Mouse (Mus musculus) cerebellum, adult 2 months (tissue): ENCODE results near the gene Olfr465-ps1. TPM values are rescaled to one million over a fixed set of nuclear protein-coding genes. Genes with fewer than 3 reads are reported as not detected.

Source experiments
- DNase-seq, 2 experiments: peaks; one replicate each; pipeline ENCODE4 v3.0.0; 2021
- H3K27ac ChIP-seq: fragments of 200-500 bp; 2 replicates; pipeline ENCODE4 v1.5.1; 2012; ENCODE audit warnings: low read length, control low read depth, inconsistent platforms; ENCODE audit not compliant: insufficient read depth
- H3K27me3 ChIP-seq: fragments of 200-500 bp; 2 replicates; pipeline ENCODE4 v1.6.1; 2012; ENCODE audit warnings: inconsistent platforms, mild to moderate bottlenecking, low read length, moderate library complexity; ENCODE audit not compliant: control insufficient read depth, insufficient read depth
- H3K4me1 ChIP-seq: fragments of 200-500 bp; 2 replicates; pipeline ENCODE4 v1.6.1; 2011; ENCODE audit warnings: low read length; ENCODE audit not compliant: control insufficient read depth, insufficient read depth
- H3K4me3 ChIP-seq: fragments of 200-500 bp; replicated peaks from 2 replicates; pipeline ENCODE3; 2011; ENCODE audit warnings: mild to moderate bottlenecking, low read depth, low read length, control low read depth; ENCODE audit not compliant: insufficient read depth
- CTCF ChIP-seq: fragments of 200-500 bp; IDR thresholded peaks from 2 replicates; pipeline ENCODE4 v1.5.1; 2011; ENCODE audit warnings: low read depth, mild to moderate bottlenecking, control low read depth, low read length, moderate library complexity, borderline replicate concordance; ENCODE audit not compliant: insufficient read depth
- POLR2A ChIP-seq: fragments of 200-500 bp; IDR thresholded peaks from 2 replicates; pipeline ENCODE4 v1.6.1; 2011; ENCODE audit warnings: low read length, control low read depth, borderline replicate concordance; ENCODE audit not compliant: insufficient read depth
- WGBS: fragments of 180-500 bp; shearing (Covaris S2); methylation state at CpG from one replicate; pipeline ENCODE4 v1.1.7; 2018; 5-methylcytosine and 5-hydroxymethylcytosine counted together
- polyA plus RNA-seq: library from polyadenylated mRNA; depleted of rRNA; stranded (reverse); fragments of >200 nt; gene quantifications from 2 replicates; pipeline ENCODE4 v1.2.3, GENCODE M21; 2012; rRNA removed

Olfr465-ps1 gene
- polyA plus RNA-seq, 1 experiment = not detected

DNA sequence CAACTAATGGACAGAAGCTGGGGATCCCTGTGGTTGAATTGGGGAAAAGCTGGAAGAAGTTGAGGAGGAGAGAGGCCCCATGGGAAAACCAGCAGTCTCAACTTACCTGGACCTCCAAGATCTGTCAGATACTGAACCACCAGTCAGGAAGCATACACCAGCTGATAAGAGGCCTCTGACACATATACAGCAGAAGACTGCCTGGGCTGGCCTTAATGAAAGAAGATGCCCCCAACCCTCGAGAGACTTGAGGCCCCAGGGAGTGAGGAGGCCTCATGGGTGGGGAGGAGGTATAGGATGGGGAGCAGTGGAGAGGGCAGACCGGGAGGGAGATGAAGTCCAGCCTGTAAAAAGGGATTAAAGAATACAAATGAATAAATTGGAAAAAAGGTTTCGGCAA, 16.9 kb upstream of the Olfr465-ps1 start:
- Histone ChIP-seq H3K27me3 (no peaks in the 10 kb centered on the region), H3K27ac (no peak overlapping the region), H3K4me1 (no peaks in the 10 kb centered on the region), H3K4me3 (no peak overlapping the region)
- TF ChIP-seq CTCF (no peak), POLR2A (no peak)
- no peak for DNase-seq
- 61% methylated on average over 3 of the region's 3 CpGs for WGBS

DNA sequence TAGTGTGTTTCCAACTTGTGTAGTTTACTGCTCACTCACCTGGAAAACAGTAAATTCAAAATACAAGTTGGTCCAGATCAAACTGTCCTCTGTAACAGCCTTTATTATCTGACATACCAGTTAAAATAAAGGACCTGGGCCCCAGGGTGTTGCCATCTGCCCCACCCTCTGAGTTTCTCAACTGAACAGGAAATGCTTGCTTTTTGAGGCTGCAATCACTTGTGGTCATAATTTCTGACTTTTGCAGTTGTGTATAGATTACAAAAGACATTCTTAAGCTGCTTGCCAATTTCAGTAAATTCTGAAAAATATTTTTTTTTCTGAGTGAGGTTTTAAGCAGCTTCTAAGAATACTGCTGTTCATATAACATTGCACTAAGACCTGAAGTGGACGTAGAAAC, 15.8 kb upstream of the Olfr465-ps1 start:
- H3K4me3 ChIP-seq = no peak overlapping the region
- H3K27me3 ChIP-seq = no peaks in the 10 kb centered on the region
- WGBS = 77% methylated on average over 1 of the region's 1 CpGs
- no peak overlapping the region for H3K27ac ChIP-seq
- no peaks in the 10 kb centered on the region for H3K4me1 ChIP-seq
- TF ChIP-seq CTCF (no peak), POLR2A (no peak)
- DNase-seq = no peak

DNA sequence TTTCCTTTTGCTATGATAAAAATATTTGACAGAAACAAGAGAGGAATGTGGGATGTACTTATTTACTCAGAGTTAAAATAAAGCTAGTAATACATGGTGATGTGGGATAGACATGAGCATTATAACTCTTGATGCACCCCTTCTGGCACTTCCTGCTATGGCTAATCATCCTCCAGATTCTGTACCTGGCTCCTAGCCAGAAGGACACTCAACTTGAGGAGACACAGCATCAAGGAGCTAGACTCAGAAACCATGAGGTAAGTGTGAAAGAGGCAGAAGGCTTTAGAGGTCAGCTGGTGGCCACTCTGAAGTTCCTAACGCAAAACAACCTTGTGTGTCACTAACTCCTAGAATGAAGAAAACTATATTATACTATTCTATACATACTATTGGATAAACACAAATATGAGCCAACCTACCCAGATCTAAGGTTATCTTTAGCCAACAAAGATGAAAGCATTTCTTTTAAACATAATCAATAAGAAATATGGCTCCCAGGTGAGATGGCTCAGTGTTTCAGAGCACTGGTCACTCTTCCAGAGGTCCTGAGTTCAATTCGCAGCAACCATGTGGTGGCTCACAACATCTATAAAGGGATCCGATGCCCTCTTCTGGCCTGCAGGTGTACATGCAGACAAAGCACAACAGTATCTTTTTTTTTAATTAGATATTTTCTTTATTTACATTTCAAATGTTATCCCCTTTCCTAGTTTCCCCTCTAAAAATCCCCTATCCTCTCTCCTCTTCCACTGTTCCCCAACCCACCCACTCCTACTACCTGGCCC, 10.6 kb upstream of the Olfr465-ps1 start:
- Histone ChIP-seq H3K27ac (no peak overlapping the region), H3K4me1 (no peaks in the 10 kb centered on the region), H3K4me3 (no peak overlapping the region), H3K27me3 (no peaks in the 10 kb centered on the region)
- no peak for DNase-seq
- WGBS = 63% methylated on average over 3 of the region's 3 CpGs
- TF ChIP-seq CTCF = no peak

DNA sequence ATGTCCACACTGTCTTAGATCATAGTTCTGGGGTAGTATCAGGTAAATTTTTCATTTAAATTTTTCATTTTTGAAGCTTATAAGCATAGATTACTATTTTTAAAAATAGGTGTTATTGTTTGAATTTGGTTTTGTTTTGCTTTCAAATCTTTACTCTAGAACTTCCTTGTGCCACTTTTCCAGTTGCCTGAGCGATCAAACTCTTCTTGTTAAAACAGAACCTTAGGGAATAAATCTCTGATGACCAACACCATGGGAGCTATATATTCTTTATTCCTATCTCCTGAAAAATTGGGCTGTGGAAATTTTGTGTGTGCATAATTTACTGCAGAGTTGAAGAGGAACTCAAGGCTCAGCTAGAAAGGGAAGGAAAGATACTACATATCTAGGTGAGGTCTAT, 12.1 kb downstream of the Olfr465-ps1 start, which contains the start of gene Olfr466:
TSS of gene Olfr466 (plus strand) at position 301 of the 400 bp plus-strand sequence.
- no peaks in the 10 kb centered on the region; the same call in 1 of the 2 replicates for H3K4me1 ChIP-seq
- no peak for DNase-seq
- no peak for TF ChIP-seq CTCF
- no peak for TF ChIP-seq POLR2A
- H3K27ac ChIP-seq = no peak within 1 kb of the TSS
- no peak within 1 kb of the TSS for H3K4me3 ChIP-seq
- WGBS = 71% methylated on average over 1 of the region's 1 CpGs
- H3K27me3 ChIP-seq = no peaks in the 10 kb centered on the region

DNA sequence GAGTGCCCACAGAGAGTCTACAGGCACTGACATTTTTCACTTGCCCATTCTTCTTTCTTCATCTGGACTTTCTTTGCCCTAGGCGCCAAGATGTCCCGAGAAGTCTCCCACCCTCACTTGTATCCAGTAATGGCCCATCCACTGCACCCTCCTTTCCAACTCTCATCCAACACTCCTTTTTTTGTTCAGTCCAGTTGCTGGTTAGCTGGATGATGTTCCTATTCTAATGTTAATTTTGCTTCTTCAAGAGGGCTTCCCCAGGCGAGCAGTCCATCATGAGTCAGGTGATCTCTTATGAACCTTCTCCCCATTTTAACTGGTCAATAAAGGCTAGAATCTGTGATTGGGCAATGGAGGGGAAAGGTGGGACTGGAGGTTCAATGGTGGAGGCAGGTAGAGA, 36.2 kb downstream of the Olfr465-ps1 start:
- H3K4me3 ChIP-seq = no peak overlapping the region
- no peak overlapping the region for H3K27ac ChIP-seq
- no peaks in the 10 kb centered on the region for H3K4me1 ChIP-seq
- no peak for DNase-seq
- TF ChIP-seq CTCF (no peak), POLR2A (no peak)
- H3K27me3 ChIP-seq = no peaks in the 10 kb centered on the region
- WGBS = 74% methylated on average over 3 of the region's 3 CpGs

DNA sequence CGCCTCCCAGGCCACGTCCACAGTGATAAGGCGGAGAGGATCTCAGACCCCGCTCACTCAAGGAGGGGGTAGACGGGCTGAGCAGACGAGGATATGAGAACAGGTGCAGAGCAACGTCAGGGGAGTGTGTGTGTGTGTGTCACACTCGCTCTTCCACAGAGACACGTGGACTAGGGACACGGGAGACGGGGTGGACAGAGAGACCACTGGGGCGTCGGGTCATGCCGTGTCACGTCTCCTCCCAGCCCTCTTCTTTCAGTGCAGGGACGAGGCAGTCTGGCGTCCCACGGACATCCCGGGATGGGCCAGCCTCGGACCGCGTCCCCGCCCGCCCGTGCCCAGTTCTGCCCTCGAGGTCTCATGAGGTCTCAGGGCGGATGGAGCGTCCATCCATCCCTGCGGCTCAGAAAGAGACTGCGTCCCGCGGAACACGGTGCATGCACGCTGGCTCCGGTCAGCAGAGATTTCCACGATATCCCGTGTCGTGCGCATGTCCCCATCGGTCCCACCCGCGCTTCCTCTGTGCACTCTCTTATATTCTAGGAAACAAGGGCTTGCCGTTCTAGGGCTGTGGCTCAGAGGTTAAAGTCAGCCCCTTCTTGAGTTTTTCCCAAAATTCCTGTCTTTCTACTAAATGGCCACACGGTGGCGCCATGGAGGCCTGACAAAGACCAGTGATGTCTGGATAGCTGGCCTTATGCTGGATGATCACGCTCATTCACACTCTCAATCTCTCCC, 38.0 kb downstream of the Olfr465-ps1 start:
- Histone ChIP-seq H3K4me3 (no peak overlapping the region), H3K4me1 (no peaks in the 10 kb centered on the region), H3K27me3 (no peaks in the 10 kb centered on the region), H3K27ac (no peak overlapping the region)
- TF ChIP-seq CTCF (peak; percentile 57; the same call in 1 of the 2 replicates), POLR2A (no peak)
- peak; percentile 0 to 11 for DNase-seq
- WGBS = 22% methylated on average over 46 of the region's 46 CpGs

DNA sequence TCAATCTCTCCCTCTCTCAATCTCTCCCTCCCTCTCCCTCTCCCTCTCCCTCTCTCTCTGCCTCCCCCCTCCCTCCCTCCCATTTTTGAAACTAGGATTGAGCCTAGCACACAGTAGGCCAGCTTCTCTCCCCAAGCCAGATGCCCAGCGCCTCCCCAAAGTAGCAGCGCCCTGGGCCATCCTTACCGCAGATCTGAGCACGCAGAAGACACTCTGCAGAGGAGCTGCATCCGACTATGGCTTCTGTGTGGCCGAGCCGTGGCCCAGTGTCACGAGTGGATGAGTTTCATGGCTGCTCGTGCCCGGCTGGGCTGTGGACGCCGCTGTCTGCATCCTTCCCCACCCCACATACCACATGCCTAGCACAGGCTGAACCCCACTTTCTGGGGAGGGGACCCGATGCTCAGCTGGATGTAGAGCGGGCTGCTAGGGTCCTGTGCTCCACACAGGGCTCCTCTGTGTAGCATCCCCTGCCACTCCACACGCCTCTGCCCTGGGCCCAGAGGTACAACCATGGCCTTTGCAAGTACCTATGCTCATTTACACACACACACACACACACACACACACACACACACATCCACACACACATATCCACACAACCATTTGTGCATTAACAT, 38.7 kb downstream of the Olfr465-ps1 start:
- H3K27me3 ChIP-seq = no peaks in the 10 kb centered on the region
- no peak overlapping the region for H3K4me3 ChIP-seq
- no peaks in the 10 kb centered on the region for H3K4me1 ChIP-seq
- WGBS = 56% methylated on average over 15 of the region's 15 CpGs
- TF ChIP-seq POLR2A (no peak), CTCF (no peak)
- no peak overlapping the region for H3K27ac ChIP-seq
- DNase-seq = no peak

Other genes starting within 250 kb of the Olfr465-ps1 start
- 0.11 and 0.28 TPM in 2 replicates for gene Cntnap3, start 234.1 kb upstream of the Olfr465-ps1 start, polyA plus RNA-seq
- gene Spata31, start 220.7 kb upstream of the Olfr465-ps1 start, polyA plus RNA-seq = not detected in 2 replicates
- gene Spata31d1c, start 105.0 kb upstream of the Olfr465-ps1 start, polyA plus RNA-seq = not detected in 2 replicates
- gene Prss47, start 85.3 kb upstream of the Olfr465-ps1 start, polyA plus RNA-seq = not detected in 2 replicates
- gene Mfsd14b, start 25.1 kb upstream of the Olfr465-ps1 start, polyA plus RNA-seq = 33.0 and 36.8 TPM in 2 replicates
- gene Olfr466, start 12.2 kb downstream of the Olfr465-ps1 start, polyA plus RNA-seq = not detected in 2 replicates
- gene Nlrp4f, start 67.9 kb downstream of the Olfr465-ps1 start, polyA plus RNA-seq = 0.16 and 0.23 TPM in 2 replicates
- 0.32 and 0.56 TPM in 2 replicates for gene Gm10775, start 121.5 kb downstream of the Olfr465-ps1 start, polyA plus RNA-seq
- gene Zfp369, start 140.7 kb downstream of the Olfr465-ps1 start, polyA plus RNA-seq = 39.6 and 40.5 TPM in 2 replicates